Mouse (Mus musculus) heart, postnatal 0 days (tissue): ENCODE data around the gene Cenpa.

Source experiments
- CTCF ChIP-seq: IDR thresholded peaks from 2 replicates; pipeline ENCODE4 v1.5.1; 2016; ENCODE audit warnings: antibody characterized with exemption, control low read depth, low read depth
- EP300 ChIP-seq: IDR thresholded peaks from 2 replicates; pipeline ENCODE4 v1.6.1; 2016; ENCODE audit warnings: antibody characterized with exemption, low read depth

GRCm38 (mm10) chr5:30710486-30710885, 43.9 kb downstream of the Cenpa start:
- TF ChIP-seq CTCF, result no peak
- TF ChIP-seq EP300, result no peak
